Mouse (Mus musculus) bone marrow macrophage, adult 2 months (primary cell): ENCODE measurements at regions not wholly inside any gene's neighbourhood (a gene's known extent, or its start where the extent isn't known, plus 50 kb on each side); places are given as distances from the start of the nearest gene placed in this dataset.

Source experiments
- CTCF ChIP-seq: IDR thresholded peaks from 2 replicates; pipeline ENCODE4 v1.5.1; 2012; ENCODE audit warnings: low read depth, mild to moderate bottlenecking, low read length, moderate library complexity
- POLR2A ChIP-seq: IDR thresholded peaks from 2 replicates; pipeline ENCODE4 v1.6.1; 2012; ENCODE audit warnings: mild to moderate bottlenecking, low read depth, low read length, borderline replicate concordance

- no peak for TF ChIP-seq CTCF
- TF ChIP-seq POLR2A = no peak
These were observed 276.8 kb downstream of the Gm826 start for GRCm38 (mm10) chr2:160057211-160057610.
